Mouse (Mus musculus) retina, postnatal 1 day (tissue): Measurements from ENCODE around the gene Tnnt2.

Experiments used
- DNase-seq: peaks from one replicate; pipeline ENCODE4 v3.0.0-alpha.2; 2012

The Tnnt2 gene

GRCm38 (mm10) chr1:135820071-135820470, 16.1 kb upstream of the Tnnt2 start:
- no peak for DNase-seq

- no peak for DNase-seq
Observed at GRCm38 (mm10) chr1:135820736-135821364, 15.3 kb upstream of the Tnnt2 start.

GRCm38 (mm10) chr1:135821780-135822179, 14.4 kb upstream of the Tnnt2 start:
- no peak for DNase-seq

- DNase-seq, result peak; percentile 81
Observed at GRCm38 (mm10) chr1:135828918-135829317, 7.2 kb upstream of the Tnnt2 start.

- peak; percentile 68 for DNase-seq
Observed at GRCm38 (mm10) chr1:135834206-135834859, 1.8 kb upstream of the Tnnt2 start.

GRCm38 (mm10) chr1:135834983-135835382, 1.2 kb upstream of the Tnnt2 start:
- DNase-seq, result no peak

- DNase-seq, result peak; percentile 92
Observed at GRCm38 (mm10) chr1:135838626-135839025, 2.5 kb downstream of the Tnnt2 start.

GRCm38 (mm10) chr1:135839065-135839464, 2.9 kb downstream of the Tnnt2 start:
- no peak for DNase-seq

- DNase-seq, result no peak
Observed at GRCm38 (mm10) chr1:135840675-135841395, 4.7 kb downstream of the Tnnt2 start.

GRCm38 (mm10) chr1:135843519-135844262, 7.5 kb downstream of the Tnnt2 start:
- DNase-seq, result no peak

GRCm38 (mm10) chr1:135844481-135844880, 8.3 kb downstream of the Tnnt2 start:
- DNase-seq, result no peak

GRCm38 (mm10) chr1:135846632-135847031, 10.5 kb downstream of the Tnnt2 start:
- no peak for DNase-seq

GRCm38 (mm10) chr1:135847139-135847562, 11.0 kb downstream of the Tnnt2 start:
- peak; percentile 77 for DNase-seq

- DNase-seq, result no peak
Observed at GRCm38 (mm10) chr1:135847611-135848351, 11.6 kb downstream of the Tnnt2 start.

GRCm38 (mm10) chr1:135850722-135851512, 14.8 kb downstream of the Tnnt2 start:
- DNase-seq, result peak; percentile 68

GRCm38 (mm10) chr1:135852044-135852756, 16.0 kb downstream of the Tnnt2 start:
- DNase-seq, result peak; percentile 69

- no peak for DNase-seq
Observed at GRCm38 (mm10) chr1:135853200-135853599, 17.0 kb downstream of the Tnnt2 start.

- no peak for DNase-seq
Observed at GRCm38 (mm10) chr1:135854591-135855343, 18.6 kb downstream of the Tnnt2 start.

GRCm38 (mm10) chr1:135855344-135855687, 19.2 kb downstream of the Tnnt2 start:
- no peak for DNase-seq

- no peak for DNase-seq
Observed at GRCm38 (mm10) chr1:135856070-135856469, 19.9 kb downstream of the Tnnt2 start.
